Mouse (Mus musculus): ENCODE measurements around the gene Pfdn4.

DNA sequence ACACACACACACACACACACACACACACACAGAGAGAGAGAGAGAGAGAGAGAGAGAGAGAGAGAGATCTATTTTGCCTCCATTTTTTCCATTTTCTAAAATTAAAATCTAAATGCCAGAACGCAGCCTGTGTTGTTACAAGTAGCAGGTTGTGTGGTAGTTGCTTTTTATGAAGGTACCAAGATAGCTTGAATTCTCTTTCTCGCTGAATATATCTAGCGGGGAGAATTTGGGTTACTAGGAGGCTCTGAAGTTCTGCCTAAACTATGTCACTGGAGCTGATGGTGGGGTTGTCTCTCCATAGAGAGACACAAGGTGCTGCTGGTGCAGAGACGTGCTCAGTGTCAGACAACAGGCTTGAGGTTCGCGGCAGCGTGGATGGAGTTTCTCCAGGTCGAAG is 68.8 kb downstream of the Pfdn4 start:
- TF ChIP-seq CTCF (IDR thresholded peaks at IDR 0.05; ENCODE audit: insufficient read depth, low read depth, low read length) (no peak), POLR2A (IDR thresholded peaks at IDR 0.05; ENCODE audit: insufficient read depth, low read depth, low read length) (no peak)

Measured in olfactory bulb, adult 2 months (tissue).